Mouse (Mus musculus): Measurements from ENCODE around the gene Il21r. TPM values are rescaled to one million over a fixed set of nuclear protein-coding genes. Genes with fewer than 3 reads are reported as not detected.

Gene Il21r
- polyA plus RNA-seq, 1 experiment, result 0.25 TPM

- TF ChIP-seq POLR2A (IDR thresholded peaks at IDR 0.05; ENCODE audit: low read depth, low read length) (no peak), CTCF (IDR thresholded peaks at IDR 0.05; ENCODE audit: borderline replicate concordance, insufficient read depth, low read length) (no peak)
- Histone ChIP-seq H3K27ac (ENCODE audit: insufficient read depth, low read length) (no peak overlapping the region), H3K4me1 (ENCODE audit: control insufficient read depth, insufficient read depth, low read length) (no peaks in the 10 kb centered on the region), H3K4me3 (ENCODE audit: insufficient read depth, low read length) (no peak overlapping the region)
Measured at GRCm38 (mm10) chr7:125663654-125664053, 60.4 kb downstream of the Il21r start.

- TF ChIP-seq POLR2A (IDR thresholded peaks at IDR 0.05; ENCODE audit: low read depth, low read length) (no peak), CTCF (IDR thresholded peaks at IDR 0.05; ENCODE audit: borderline replicate concordance, insufficient read depth, low read length) (no peak)
- no peaks in the 10 kb centered on the region for H3K4me1 ChIP-seq (ENCODE audit: control insufficient read depth, insufficient read depth, low read length)
- H3K27ac ChIP-seq (ENCODE audit: insufficient read depth, low read length), result no peak overlapping the region
- H3K4me3 ChIP-seq (ENCODE audit: insufficient read depth, low read length), result no peak overlapping the region
Measured at GRCm38 (mm10) chr7:125670865-125671264, 67.6 kb downstream of the Il21r start.

GRCm38 (mm10) chr7:125671396-125671795 lies 68.2 kb downstream of the Il21r start:
- TF ChIP-seq POLR2A (IDR thresholded peaks at IDR 0.05; ENCODE audit: low read depth, low read length), result no peak
- no peak for TF ChIP-seq CTCF (IDR thresholded peaks at IDR 0.05; ENCODE audit: borderline replicate concordance, insufficient read depth, low read length)
- H3K4me3 ChIP-seq (ENCODE audit: insufficient read depth, low read length), result no peak overlapping the region
- H3K27ac ChIP-seq (ENCODE audit: insufficient read depth, low read length), result no peak overlapping the region
- no peaks in the 10 kb centered on the region for H3K4me1 ChIP-seq (ENCODE audit: control insufficient read depth, insufficient read depth, low read length)

- no peak overlapping the region for H3K27ac ChIP-seq (ENCODE audit: insufficient read depth, low read length)
- TF ChIP-seq CTCF (IDR thresholded peaks at IDR 0.05; ENCODE audit: borderline replicate concordance, insufficient read depth, low read length) (0 out of 2 replicates have a peak, but pooled peaks have one; percentile 19), POLR2A (IDR thresholded peaks at IDR 0.05; ENCODE audit: low read depth, low read length) (no peak)
- H3K4me3 ChIP-seq (ENCODE audit: insufficient read depth, low read length), result no peak overlapping the region
- no peaks in the 10 kb centered on the region for H3K4me1 ChIP-seq (ENCODE audit: control insufficient read depth, insufficient read depth, low read length)
Measured at GRCm38 (mm10) chr7:125674916-125675315, 71.7 kb downstream of the Il21r start.

- H3K27ac ChIP-seq (ENCODE audit: insufficient read depth, low read length), result no peak overlapping the region
- no peaks in the 10 kb centered on the region for H3K4me1 ChIP-seq (ENCODE audit: control insufficient read depth, insufficient read depth, low read length)
- TF ChIP-seq POLR2A (IDR thresholded peaks at IDR 0.05; ENCODE audit: low read depth, low read length) (no peak), CTCF (IDR thresholded peaks at IDR 0.05; ENCODE audit: borderline replicate concordance, insufficient read depth, low read length) (no peak)
- H3K4me3 ChIP-seq (ENCODE audit: insufficient read depth, low read length), result no peak overlapping the region
Measured at GRCm38 (mm10) chr7:125678756-125679155, 75.5 kb downstream of the Il21r start.

- TF ChIP-seq CTCF (IDR thresholded peaks at IDR 0.05; ENCODE audit: borderline replicate concordance, insufficient read depth, low read length) (no peak), POLR2A (IDR thresholded peaks at IDR 0.05; ENCODE audit: low read depth, low read length) (no peak)
- H3K27ac ChIP-seq (ENCODE audit: insufficient read depth, low read length), result no peak overlapping the region
- H3K4me3 ChIP-seq (ENCODE audit: insufficient read depth, low read length), result no peak overlapping the region
- no peaks in the 10 kb centered on the region for H3K4me1 ChIP-seq (ENCODE audit: control insufficient read depth, insufficient read depth, low read length)
Measured at GRCm38 (mm10) chr7:125679936-125680335, 76.7 kb downstream of the Il21r start.

Other genes with a start within 250 kb of the Il21r start
- gene Kdm8, start 158.8 kb upstream of the Il21r start, polyA plus RNA-seq (2011; ENCODE audit: insufficient read length, low read depth, missing spikeins), result 3.7 and 4.1 TPM in 2 replicates
- gene Nsmce1, start 111.8 kb upstream of the Il21r start, polyA plus RNA-seq (2011; ENCODE audit: insufficient read length, low read depth, missing spikeins), result 51.1 and 55.1 TPM in 2 replicates
- gene Il4ra, start 51.3 kb upstream of the Il21r start, polyA plus RNA-seq (2011; ENCODE audit: insufficient read length, low read depth, missing spikeins), result 45.7 and 58.6 TPM in 2 replicates
- gene Gtf3c1, start 104.4 kb downstream of the Il21r start, polyA plus RNA-seq (2011; ENCODE audit: insufficient read length, low read depth, missing spikeins), result 74.2 and 93.3 TPM in 2 replicates
- 13.0 and 13.5 TPM in 2 replicates for gene D430042O09Rik, start 104.5 kb downstream of the Il21r start, polyA plus RNA-seq (2011; ENCODE audit: insufficient read length, low read depth, missing spikeins)

Data from embryonic fibroblast, embryonic 13.5 days (primary cell).